Mouse (Mus musculus) ES-E14 (cell line): ENCODE measurements at regions not wholly inside any gene's neighbourhood (a gene's known extent, or its start where the extent isn't known, plus 50 kb on each side); places are given as distances from the start of the nearest gene placed in this dataset.

ENCODE experiments used
- DNase-seq: peaks from one replicate; pipeline ENCODE4 v3.0.0-alpha.2; 2013; ENCODE audit warnings: low read depth, low spot score
- H3K27ac ChIP-seq: 2 replicates; pipeline ENCODE4 v1.5.1; 2012; ENCODE audit warnings: low read depth, mild to moderate bottlenecking, low read length, moderate library complexity, mixed read lengths; ENCODE audit not compliant: poor library complexity, insufficient read depth, severe bottlenecking
- H3K36me3 ChIP-seq: 2 replicates; pipeline ENCODE4 v1.6.1; 2012; ENCODE audit warnings: mild to moderate bottlenecking, low read length, moderate library complexity, mixed read lengths; ENCODE audit not compliant: control insufficient read depth, poor library complexity, insufficient read depth, severe bottlenecking
- H3K4me1 ChIP-seq, 2 experiments: fragments of 150-350 bp in 1 of 2; sonication (generic) in 1 of 2; 2 replicates each; pipeline ENCODE4 v1.6.1; 2012; ENCODE audit warnings: low read length in 2 of 2, mild to moderate bottlenecking in 1 of 2, mixed read lengths in 1 of 2; ENCODE audit not compliant: control insufficient read depth in 2 of 2, insufficient read depth in 2 of 2, poor library complexity in 1 of 2
- H3K4me3 ChIP-seq, 2 experiments: fragments of 150-350 bp in 1 of 2; sonication (generic) in 1 of 2; 2 replicates each; pipeline ENCODE4 v1.5.1; 2012; ENCODE audit warnings: low read length in 2 of 2, low read depth in 1 of 2, mild to moderate bottlenecking in 1 of 2, mixed read lengths in 1 of 2; ENCODE audit not compliant: insufficient read depth in 1 of 2, poor library complexity in 1 of 2, severe bottlenecking in 1 of 2
- H3K9ac ChIP-seq: 2 replicates; pipeline ENCODE4 v1.6.1; 2012; ENCODE audit warnings: low read depth, mild to moderate bottlenecking, low read length, mixed read lengths; ENCODE audit not compliant: poor library complexity, insufficient read depth, severe bottlenecking
- H3K9me3 ChIP-seq: fragments of 150-350 bp; sonication (generic); 2 replicates; pipeline ENCODE4 v1.6.1; 2012; ENCODE audit warnings: low read depth, mild to moderate bottlenecking, low read length; ENCODE audit not compliant: control insufficient read depth, insufficient read depth
- CHD2 ChIP-seq: IDR thresholded peaks from 2 replicates; pipeline ENCODE4 v1.6.1; 2014; ENCODE audit warnings: mild to moderate bottlenecking, low read depth, low read length, inconsistent platforms
- HCFC1 ChIP-seq: IDR thresholded peaks from 2 replicates; pipeline ENCODE4 v1.6.1; 2012; ENCODE audit warnings: low read length, inconsistent platforms, borderline replicate concordance; ENCODE audit not compliant: insufficient read depth
- MAFK ChIP-seq: IDR thresholded peaks from 2 replicates; pipeline ENCODE4 v1.6.1; 2014; ENCODE audit warnings: mild to moderate bottlenecking, low read depth, low read length, inconsistent platforms; ENCODE audit not compliant: insufficient read depth
- ZC3H11A ChIP-seq: IDR thresholded peaks from 2 replicates; pipeline ENCODE4 v1.6.1; 2012; ENCODE audit warnings: low read depth, mild to moderate bottlenecking, inconsistent platforms, low read length, borderline replicate concordance
- ZNF384 ChIP-seq: IDR thresholded peaks from 2 replicates; pipeline ENCODE4 v1.6.1; 2012; ENCODE audit warnings: low read depth, low read length, inconsistent platforms
- in situ Hi-C, 2 experiments: fragments of 600-800 bp; cut with MboI; formaldehyde crosslinking; loops; one replicate each; pipeline ENCODE4 v1.15.1; 2025; ENCODE audit warnings: low sequenced_read_pairs in 2 of 2, inconsistent platforms in 1 of 2; ENCODE audit not compliant: unreplicated experiment in 2 of 2

DNA sequence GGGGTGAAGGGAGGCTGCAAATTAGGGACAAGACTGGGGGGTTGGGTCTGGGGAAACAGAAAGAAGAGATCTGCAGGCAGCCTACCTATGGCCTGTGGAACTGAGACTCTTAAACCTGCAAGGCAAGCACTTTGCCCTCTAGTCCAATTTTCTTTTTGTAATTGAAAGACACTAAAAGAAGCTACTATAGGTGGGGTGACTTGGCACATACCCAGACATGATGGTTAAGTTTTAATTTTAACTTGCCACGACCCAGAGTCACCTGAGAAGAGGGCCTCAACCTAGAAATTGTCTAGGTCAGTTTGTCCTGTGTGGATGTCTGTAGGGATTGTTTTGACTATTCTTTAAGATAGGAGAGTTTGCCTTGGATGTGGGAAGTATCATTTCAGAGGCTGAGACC is 70.6 kb upstream of the Ednra start:
- no peak for DNase-seq
- H3K27ac ChIP-seq = no peak overlapping the region
- H3K36me3 ChIP-seq = no peaks in the 10 kb centered on the region
- 0 out of 2 replicates have a peak, but pooled peaks cover 2% of the 10 kb centered on the region for H3K9me3 ChIP-seq
- H3K9ac ChIP-seq = no peak overlapping the region
- in situ Hi-C loops = no loop called here
- H3K4me3 ChIP-seq = no peak overlapping the region
- H3K4me1 ChIP-seq = no peaks in the 10 kb centered on the region
- TF ChIP-seq CHD2 = no peak
- TF ChIP-seq ZNF384 = no peak
- no peak for TF ChIP-seq ZC3H11A
- TF ChIP-seq HCFC1 = no peak
- no peak for TF ChIP-seq MAFK

DNA sequence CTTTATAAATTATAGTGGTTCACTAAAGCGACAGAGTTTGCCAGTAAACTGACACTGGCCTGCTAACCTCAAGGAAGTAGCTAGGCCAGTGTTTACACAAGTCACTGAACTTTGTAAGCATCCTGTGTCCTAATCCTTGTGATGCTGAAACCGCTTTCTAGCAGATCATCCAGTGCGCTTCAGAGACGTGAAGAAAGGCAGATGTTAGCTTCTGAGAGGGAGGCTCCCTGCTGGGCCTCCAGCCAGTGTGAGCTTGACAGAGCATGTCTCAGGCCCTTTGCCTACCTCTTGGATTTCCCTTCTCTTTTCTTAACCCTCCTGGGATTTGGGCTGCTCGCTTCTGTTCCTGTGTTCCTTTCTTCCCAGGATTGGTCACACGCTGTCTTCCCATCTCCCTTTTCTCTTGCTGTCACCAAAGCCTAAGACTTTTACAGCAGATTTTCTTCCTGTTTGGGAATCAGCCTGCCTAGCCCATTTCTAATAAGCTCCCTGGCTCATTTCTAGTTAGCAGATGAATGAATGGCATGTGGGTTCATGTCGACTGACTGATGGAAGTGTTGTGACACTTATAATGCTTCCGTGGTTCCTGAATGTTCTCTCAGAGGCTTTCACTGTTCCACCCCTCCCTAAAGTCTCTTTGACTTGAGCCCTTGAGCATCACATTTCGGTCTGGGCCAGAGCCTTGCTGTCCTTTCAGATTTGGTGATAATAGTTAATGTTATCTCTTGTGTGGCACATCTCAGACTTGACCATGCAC is 79.1 kb upstream of the Ednra start:
- Histone ChIP-seq H3K4me1 (no peaks in the 10 kb centered on the region), H3K9me3 (no peaks in the 10 kb centered on the region), H3K27ac (no peak overlapping the region), H3K4me3 (no peak overlapping the region), H3K9ac (no peak overlapping the region), H3K36me3 (no peaks in the 10 kb centered on the region)
- in situ Hi-C loops = no loop called here
- DNase-seq = no peak
- TF ChIP-seq HCFC1 (no peak), MAFK (no peak), ZNF384 (no peak), CHD2 (no peak), ZC3H11A (no peak)

DNA sequence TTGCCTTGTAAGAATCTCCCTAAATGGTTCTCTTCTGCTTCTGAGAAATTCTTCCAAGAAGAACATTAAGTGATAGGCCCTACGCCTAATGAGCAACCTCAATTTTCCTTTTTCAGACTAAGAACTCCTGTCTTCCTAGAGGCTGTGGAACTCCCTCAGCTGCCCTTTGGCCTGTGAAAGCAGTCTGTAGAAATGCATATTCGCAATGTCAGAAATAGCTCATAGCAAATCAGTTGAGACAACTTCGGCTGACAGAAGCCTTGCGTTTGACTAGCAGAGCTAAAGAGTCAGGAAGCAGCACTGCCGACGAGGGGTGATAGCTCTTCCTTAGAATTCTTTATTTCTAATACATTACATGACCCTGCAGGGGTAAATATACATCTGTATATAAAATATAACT is 80.3 kb upstream of the Ednra start:
- in situ Hi-C loops = no loop called here
- Histone ChIP-seq H3K27ac (no peak overlapping the region), H3K4me1 (no peaks in the 10 kb centered on the region), H3K4me3 (no peak overlapping the region), H3K36me3 (no peaks in the 10 kb centered on the region), H3K9me3 (no peaks in the 10 kb centered on the region), H3K9ac (no peak overlapping the region)
- no peak for DNase-seq
- no peak for TF ChIP-seq ZNF384
- no peak for TF ChIP-seq MAFK
- no peak for TF ChIP-seq ZC3H11A
- no peak for TF ChIP-seq CHD2
- TF ChIP-seq HCFC1 = no peak

DNA sequence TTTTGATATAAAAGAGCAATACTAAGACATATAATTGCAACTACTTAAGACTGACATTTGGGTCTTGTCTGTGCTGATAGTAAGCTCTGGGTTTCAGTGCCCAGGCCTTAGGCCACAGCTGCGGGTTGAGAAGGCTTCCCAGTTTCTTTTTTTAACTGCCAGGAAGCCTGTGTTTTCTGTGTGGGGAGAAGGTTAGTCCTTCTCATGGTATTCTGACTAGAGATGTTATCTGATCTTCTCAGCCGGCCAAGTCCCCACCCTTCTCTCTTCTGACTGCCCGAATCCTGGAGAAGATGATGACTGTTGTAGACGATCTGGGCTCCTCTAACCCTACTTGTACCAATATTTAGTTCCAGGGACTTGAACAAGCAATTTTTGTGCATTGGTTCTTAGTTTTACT is 80.7 kb upstream of the Ednra start:
- no peak for DNase-seq
- Histone ChIP-seq H3K4me3 (no peak overlapping the region), H3K9me3 (no peaks in the 10 kb centered on the region), H3K9ac (no peak overlapping the region), H3K4me1 (no peaks in the 10 kb centered on the region), H3K36me3 (no peaks in the 10 kb centered on the region), H3K27ac (no peak overlapping the region)
- TF ChIP-seq MAFK (no peak), HCFC1 (no peak), ZNF384 (no peak), CHD2 (no peak), ZC3H11A (no peak)
- in situ Hi-C loops = no loop called here

DNA sequence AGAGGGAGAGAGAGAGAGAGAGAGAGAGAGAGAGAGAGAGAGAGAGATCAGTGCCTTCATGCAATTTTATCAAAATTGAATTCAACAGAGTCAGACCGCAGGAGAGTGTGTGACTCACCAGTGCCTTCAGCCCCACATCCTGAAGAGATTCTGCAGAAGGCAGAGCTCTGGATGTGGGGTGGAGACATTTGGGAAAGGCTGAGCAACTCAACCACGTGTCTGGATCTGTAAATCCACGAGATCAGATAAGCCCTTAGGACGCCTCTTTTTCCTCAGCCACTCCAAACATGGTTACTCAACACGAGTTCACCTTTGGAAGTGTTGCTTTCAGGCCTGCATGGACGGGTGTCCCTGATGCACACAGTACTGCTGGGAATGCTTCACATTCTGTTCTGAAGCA is 81.4 kb upstream of the Ednra start:
- H3K4me1 ChIP-seq = no peaks in the 10 kb centered on the region
- no peaks in the 10 kb centered on the region for H3K36me3 ChIP-seq
- no peak overlapping the region for H3K9ac ChIP-seq
- H3K27ac ChIP-seq = no peak overlapping the region
- no peaks in the 10 kb centered on the region for H3K9me3 ChIP-seq
- in situ Hi-C loops = no loop called here
- H3K4me3 ChIP-seq = no peak overlapping the region
- no peak for TF ChIP-seq HCFC1
- no peak for TF ChIP-seq CHD2
- TF ChIP-seq ZNF384 = no peak
- no peak for TF ChIP-seq MAFK
- TF ChIP-seq ZC3H11A = no peak
- no peak for DNase-seq
